Mouse (Mus musculus) ovary, postnatal 10 days (tissue): ENCODE results near the gene Csrp3.

Experiments used
- DNase-seq: peaks from one replicate; pipeline ENCODE4 v3.0.0; 2022; ENCODE audit warnings: low spot score

The Csrp3 gene

DNA sequence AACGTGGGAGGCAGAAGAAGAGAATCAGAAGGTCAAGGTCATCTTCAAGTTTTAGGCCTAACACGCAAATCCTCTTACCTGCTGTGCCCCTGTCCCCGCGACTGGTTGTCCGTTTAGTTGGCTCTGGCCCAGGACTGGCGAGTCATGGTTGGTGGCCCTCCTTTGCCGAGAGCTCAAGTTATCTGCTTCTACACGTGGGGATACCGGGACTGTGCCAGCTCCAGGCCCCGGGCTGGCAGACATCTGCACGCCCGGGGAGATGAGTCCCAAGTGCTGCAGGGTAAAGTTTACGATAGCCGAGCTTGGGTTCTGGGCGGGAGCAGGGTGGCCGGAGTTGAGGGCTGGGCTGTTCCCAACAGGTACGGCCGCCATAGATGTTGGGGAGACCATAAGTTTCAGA, 19.7 kb upstream of the Csrp3 start:
- DNase-seq = no peak

DNA sequence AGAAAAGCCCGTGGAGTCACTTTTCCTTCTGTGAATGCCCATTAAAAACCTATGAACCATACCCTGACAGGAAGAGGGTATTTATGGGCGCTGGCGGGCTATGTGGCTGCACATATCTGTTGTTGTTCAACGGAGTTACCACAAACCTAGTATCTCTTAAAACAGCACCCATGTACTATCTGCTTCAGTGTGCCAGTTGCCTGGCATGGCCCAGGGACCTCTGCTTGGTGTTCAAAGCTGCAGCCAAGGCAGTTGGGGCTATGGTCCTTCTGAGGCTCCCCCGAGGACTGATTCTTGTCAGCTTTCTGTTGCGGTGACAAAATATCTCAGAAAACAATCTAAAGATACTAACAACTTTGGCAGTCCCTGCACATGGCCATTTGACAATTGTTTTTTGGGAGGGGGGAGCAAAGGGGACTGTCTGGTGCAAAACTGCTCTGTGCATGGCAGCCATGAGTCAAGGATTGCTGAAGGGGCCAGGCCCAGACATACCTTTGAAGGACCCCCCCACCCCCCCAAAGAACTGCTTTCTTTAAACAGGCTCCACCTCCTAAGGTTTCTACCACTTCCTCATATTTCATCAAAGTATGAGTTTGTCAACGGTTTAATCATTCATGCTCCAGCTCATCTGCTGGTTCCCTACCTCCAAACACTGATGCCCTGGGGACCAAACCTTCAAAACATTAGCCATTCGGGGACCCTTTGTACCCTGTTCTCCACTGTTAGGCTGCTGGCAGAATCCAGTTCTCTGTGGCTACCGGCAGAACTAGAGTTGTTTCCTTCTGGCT, 17.0 kb upstream of the Csrp3 start:
- no peak for DNase-seq

DNA sequence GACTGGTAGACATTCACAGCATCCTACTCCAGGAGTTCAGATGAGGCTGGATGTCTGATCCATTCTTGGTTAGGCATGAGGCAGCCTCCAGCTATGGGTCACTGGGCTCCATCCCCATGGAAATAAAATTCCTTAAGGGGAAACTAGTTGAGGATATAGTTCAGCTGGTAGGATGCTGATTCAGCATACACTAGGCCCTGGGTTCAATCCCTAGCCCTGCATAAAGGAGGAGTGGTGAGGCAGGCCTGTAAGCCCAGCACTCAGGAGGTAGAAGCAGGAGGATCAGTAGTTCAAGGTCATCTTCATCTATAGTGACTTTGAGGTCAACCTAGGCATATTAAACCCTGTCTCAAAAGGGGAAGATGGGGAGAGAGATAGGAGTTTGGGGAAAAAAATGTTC, 16.4 kb upstream of the Csrp3 start:
- no peak for DNase-seq

DNA sequence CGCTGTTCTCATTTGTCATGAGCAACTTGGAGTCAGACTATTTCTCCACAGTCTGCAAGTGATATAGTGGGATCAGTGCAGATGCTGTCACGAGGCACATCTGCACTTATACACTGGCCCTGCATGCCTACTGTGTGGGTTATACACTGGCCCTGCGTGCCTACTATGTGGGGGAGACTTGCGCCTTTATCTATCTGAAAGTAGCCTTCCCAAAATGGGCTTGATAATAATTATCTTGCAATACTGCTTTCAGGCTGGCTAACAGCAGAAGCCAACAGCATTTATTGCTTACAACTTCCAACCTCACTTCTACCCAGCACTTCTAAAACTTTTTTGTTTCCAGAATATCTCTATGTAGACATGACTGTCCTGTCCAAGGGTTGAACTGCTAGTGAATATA, 14.0 kb upstream of the Csrp3 start:
- no peak for DNase-seq

DNA sequence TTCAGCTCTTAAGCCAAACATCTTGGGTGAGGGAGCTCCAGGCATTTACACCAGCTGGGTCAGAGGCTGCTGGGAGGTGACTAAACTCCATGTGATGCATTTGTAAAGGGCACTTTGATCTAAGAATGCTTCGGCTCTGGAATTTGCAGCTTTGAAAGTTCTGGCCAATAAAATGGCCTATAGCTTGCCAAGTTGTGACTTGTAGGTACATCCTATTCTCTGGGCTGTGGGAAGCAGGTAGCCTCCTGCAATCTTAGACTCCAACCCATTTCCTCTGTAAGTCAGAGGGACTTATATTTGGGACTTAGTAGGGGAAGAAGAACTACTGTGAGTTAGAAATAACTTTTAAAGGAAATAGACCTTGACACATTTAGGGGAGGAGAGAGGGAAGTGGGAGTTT, 13.1 kb upstream of the Csrp3 start:
- DNase-seq = no peak

DNA sequence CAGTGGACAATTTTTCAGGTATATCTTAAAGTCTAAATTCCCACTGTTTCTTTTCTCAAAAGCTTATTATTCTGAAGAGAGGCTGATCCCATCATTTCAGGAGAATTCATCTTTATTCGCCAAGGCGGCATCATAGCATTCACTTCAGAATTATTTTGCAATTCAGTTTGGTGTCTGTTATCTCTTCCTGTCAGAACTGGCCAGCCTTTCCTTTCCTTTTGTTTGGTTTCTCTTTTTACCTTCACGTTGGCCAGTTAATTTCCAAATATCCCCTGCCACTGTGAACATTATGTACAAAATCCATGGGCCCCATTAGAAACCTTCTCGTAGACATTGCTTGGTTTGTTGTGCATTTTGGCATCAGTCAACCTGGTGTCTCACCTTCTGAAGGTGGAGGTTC, 11.5 kb upstream of the Csrp3 start:
- DNase-seq = no peak

DNA sequence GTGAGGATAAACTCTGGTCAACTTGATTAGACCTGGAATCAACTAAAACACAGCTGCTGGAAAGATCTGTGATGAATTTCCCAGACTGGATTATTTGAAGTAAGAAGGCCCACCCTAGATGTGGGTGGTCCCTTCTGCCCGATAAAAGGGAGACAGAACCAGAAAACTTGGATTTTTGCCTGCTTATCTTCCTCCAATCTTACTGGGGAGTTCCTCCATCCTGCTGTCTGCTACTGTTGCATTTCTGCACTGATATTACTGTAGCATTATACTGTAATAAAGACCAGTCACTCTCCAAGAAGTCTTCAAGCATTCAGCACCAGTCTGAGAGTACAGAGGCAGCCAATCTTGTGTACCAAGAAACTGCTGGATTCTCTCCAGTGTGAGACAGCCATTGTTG, 10.4 kb upstream of the Csrp3 start:
- DNase-seq = no peak

DNA sequence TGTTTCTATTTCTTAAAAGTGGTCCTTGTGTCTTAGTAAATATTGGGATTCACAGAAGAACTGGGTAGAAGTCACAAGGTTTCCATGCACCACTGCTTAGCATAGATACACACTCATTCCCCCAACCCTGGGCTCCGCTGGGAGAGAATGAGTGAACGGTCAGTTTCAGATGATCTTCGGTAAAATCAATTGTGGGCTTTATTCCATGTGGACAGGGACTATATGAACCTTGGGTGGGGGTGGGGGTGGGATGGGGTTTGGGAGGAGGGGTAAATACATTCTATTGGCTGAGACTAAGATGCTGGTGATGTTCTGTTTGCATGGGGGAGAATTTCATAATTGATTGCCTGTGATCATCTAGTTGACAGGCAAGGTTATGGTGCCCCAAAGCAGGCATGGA, 7.6 kb upstream of the Csrp3 start:
- DNase-seq = no peak

DNA sequence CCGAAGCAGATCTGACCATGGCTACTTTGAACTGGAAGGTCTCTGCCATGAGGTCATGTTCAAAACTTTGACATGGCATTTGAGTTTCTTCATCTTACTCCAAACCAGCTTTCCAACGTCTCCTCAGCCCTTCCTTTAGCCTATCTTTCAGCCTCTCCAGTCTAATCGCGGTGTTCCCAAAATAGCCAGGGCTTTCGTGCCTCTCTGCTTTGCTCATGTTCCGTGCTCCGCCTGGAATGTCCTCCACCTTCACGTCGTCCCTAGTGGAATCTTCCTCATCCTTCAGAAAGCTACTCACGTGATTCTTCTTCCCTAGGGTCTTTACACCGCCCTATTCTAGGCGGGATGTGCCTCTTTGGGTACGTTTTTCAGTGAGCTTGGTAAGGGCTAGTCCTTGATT, 5.7 kb upstream of the Csrp3 start:
- DNase-seq = no peak

DNA sequence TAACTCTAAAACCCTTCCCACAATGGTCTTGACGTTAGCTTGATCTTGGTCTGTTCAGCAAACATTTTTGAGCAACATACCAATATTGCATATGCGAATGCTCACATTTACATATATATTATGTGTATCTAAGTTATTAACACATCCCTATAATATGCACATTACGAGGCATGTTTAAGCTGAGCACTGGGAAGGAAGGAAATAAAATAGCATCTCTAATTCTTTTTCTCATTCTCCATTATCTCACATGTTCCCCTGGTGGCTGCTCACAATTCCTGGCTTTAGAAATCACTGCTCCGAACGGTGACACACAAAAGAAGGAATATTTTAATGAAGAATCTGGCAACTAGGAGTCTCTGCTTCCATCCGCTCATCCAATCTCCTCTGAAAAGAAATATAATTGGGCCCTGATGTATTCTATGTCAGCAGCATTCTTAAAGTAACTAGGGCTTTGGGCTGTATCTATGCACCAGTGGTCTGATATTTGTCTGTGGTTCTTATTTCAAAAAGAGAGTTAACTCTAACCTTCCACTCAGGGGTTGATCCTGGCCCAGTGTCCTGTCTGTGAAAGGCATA, 3.8 kb upstream of the Csrp3 start:
- DNase-seq = no peak

DNA sequence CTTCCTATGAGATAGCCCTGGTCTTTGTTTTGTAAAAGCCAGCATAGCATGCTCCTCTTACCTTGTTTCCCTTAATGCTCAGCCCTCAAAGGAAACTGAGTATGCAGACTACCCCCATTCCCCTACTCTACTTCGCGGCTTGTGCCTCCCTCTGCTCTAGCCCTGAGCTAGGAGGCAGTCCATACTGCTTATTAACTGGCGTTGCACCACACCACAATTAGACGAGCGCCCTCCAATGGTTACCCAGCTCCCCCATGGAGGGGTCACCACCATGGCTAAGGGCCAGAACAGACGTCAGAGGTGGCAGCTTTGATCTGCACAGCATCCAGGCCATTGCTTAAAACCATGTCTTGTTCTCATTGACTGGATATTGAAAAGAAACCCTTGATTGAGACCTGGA, 1.1 kb downstream of the Csrp3 start:
- no peak for DNase-seq

DNA sequence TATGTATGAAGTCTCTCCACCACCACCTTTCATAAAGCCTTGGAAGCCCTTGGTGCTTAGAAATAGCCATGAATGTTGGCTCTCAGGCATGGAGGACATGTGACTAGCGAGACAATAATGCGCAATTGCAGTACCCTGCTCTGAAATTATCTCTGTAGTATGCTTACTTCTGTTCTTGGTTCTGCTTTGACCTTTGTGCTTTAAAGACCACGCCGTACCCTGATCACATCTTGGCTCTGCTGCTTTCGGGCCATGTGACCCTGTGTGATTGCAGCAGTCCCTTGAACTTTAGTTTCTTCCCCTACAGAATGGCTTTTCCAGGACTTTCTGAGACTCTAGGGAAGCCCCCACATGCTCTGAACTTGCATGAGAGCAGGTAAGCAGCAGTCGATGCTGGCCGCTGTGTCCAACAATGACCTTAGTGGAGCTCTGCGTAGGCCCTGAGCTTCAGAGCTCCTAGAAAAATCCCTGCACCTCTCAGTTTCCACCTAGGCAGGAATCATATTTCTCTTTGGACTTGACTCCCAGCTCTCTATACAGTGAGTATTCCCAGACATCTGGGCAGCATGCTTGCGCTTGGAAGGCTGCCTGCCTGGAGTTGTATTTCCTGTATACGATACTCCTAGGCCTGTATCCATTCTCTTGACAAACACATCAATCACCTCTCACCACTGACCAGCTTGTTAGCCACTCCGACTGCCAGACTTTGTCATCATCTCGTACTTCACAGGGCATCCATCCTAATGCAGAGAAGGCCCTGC, 2.4 kb downstream of the Csrp3 start:
- DNase-seq = no peak

DNA sequence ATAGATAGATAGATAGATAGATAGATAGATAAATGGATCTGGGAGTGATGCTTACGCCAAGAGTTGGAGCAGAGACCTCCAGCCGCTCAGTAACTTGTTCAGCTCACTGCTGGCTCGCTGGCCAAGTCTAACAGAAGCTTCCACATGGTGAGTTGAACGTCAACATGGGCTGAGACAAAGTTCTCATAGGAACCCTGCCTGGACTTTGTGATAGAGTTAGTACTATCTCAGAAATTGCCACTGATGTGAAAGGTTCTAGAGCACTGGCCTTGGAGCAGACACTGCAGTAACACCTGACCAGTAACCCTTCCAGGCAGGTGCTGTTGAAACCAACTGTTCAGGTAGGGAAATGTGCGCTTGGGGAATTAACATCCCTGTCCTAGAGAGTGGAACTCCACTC, 4.3 kb downstream of the Csrp3 start:
- no peak for DNase-seq

DNA sequence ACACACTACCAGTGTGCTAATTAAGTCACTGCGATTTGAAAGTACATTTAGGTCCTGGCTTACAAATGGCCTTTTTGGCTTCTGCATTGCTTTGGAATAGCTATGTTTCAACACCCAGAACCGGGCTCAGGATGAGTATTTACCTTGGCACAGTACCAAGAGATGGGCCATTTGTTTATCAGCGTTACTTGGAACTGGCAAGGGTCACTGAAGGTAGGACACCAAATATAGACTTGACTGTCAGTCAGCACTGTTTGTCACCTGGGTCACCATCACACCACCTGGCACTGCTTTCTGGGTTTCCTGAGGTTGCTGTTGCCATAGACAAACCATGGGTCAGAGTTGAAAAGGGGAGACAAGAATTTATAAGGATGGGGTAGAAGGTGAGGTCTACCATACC, 5.5 kb downstream of the Csrp3 start:
- DNase-seq = no peak

DNA sequence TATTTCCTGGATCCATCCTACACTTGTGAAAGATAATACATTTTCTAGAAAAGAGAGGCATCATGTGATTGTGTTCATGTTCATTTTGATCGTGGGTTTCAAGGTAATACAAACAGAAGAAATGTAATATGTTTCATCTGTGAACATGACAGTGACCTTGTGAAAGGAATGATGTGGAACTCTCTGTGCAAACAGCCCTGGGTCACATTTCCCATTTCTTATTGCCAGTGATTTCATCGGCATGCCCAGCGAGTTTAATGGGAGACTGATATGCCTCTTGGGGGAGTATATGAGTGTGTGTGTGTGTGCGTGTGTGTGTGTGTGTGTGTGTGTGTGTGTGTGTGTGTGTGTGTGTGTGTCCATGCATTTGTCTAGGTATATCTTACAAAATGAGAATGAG, 6.3 kb downstream of the Csrp3 start:
- no peak for DNase-seq

DNA sequence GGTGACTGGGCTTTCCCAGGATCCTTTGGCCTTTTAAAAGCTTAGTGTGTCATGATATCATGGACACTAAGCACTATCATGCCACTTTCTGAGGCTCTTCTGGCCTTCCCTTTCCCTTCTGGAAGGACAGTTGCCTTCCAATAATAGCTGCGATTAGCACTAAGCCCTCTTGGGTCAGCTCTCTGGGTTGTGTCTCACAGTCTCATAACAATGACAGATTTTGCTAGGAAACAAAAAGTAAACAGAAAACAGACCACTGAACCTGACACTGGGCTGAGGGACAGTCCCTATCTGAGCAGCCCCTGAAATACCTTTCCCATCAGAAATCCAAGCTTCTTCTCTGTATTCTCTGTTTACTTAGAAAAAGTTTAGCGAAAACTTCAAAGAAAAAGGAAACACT, 7.3 kb downstream of the Csrp3 start:
- no peak for DNase-seq

DNA sequence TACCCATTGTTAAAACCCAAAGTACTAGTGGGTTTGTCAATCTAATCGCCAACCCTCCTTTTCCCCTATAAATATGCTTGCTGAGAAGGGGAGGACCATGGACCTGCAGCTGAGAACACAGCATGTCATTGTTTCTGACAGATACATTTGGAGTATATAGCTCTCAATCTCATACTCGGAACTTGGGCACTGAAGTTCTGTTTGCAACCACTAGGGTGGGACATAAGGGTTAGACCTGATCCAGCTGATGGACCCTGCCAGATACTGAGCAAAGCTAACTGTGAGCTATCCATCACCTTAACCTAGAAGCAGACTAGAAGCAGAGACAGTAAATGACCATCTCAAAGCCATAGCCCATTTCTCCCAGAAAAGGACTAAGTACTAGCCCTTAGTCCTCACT, 9.4 kb downstream of the Csrp3 start:
- DNase-seq = no peak

DNA sequence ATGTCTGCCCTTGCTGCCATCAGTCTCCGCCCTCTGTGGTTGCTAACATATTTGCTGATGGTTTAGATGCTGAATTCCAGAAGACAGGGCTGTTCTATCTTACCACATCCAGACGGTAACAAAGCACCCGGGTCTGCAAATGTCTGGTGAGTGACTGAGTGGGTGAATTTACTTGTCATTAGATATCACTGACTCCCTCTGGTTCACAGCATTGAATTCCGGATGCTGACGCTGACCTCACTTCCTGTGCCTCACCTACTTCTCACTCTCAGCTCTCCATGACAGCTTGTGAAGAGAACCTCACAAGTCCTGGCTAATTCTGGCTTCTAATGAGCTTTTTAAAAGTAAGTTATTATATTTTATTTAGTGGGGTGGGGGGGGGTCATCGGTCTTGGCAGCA, 10.9 kb downstream of the Csrp3 start:
- DNase-seq = no peak

DNA sequence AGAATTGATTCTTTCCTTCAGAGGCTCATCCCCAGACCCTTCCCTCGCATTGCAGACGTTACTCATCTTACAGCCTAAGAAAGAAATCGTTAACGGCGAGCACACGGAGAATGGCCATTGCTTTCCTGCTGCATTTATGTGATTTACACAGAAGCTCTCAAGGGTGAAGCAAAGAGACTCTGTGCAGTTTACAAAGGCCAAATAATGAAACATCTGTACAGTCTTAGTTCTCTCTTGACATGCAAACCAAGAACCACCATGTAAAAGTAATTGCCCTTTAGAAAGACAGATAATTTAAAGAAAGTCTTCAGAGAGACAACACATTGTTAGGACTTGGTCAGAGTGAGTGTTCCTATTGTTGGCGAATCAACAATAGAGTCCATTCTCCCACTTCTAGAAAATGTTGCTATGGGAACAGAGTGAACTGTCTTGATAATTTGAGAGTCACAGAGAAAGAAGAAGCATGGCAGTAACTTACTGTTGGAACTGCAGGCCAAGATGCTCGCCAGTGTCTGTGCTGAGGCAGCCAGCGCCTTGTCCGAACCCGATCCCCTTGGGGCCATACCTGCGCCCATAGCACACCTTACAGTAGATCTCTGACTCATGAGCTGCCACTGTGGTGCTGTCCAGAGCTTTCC, 12.7 kb downstream of the Csrp3 start:
- no peak for DNase-seq

DNA sequence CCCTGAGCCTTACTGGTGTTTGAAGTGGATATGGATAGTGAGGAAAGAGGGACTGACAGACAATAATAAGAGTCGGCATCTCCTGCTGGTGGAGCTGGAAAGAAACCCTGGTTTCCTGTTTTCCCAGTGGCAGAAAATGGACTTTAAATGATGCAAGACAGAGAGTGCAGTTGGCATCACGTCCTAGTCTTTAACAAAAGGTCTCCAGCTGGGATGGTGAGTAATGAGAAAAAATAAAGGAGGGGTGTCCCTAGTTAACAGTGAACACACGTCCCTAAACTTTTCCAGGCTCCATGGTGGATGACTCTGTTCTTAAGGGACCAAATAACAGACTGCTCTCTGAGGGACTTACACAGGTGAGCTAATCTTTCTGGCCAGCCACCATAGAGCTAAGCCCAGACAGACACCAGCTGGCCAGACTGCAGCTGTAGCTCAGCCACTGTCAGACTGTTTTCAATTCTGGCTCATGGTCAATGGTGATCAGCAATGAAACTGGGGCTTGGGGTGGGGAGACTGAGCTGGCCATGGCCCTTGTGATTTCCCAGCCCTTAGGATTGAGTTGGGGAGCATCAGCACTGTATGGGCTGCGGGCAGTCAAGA, 13.4 kb downstream of the Csrp3 start:
- no peak for DNase-seq

DNA sequence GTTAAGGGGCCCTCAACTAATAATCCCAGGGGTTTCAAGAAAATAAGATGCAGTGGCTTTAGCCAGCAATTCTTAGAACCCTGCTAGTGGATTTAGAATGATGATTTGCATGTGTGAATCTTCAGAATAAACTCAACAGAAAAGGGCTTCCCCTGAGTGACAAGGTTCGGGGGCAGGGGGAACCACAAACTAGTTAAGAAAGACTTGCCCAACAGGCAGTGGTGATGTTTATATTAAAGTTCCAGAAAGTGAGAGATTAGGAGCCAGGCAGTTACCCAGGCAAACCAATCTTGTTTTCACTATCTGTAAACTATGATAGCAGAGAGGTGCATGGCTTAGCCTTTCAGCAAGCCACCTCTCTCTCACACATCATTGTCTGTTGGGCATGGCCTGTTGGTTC, 15.1 kb downstream of the Csrp3 start:
- DNase-seq = no peak

DNA sequence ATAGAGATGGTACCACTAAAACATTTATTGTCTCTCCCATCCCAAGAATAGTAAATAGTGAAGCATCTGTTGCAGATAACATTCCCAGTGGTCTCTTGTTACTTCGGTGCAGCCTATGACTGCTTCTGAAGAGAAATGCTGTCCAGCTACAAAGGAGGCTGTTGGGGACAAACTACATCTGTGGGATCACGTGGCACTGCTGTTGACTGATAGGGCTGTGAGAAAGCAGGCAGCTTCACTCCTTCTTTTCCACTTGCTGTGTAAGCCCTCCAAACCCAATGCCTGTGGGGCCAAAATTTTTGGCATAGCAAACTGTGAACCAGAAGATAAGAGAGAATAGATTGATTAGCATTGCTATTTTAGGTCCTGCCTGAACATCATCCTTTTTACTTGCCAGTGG, 17.4 kb downstream of the Csrp3 start:
- DNase-seq = no peak
